Mouse (Mus musculus) CD4-positive naive resting alpha-beta T cell, adult 76 days (primary cell): ENCODE results near the gene Gm6358. TPM values are rescaled to one million over a fixed set of nuclear protein-coding genes. Genes with fewer than 3 reads are reported as not detected.

ENCODE experiments used
- total RNA-seq: library from RNA; stranded (reverse); gene quantifications from one replicate; pipeline ENCODE4 v1.2.4, GENCODE M21; 2023

Gene Gm6358
- not detected for total RNA-seq

GRCm38 (mm10) chr16:89140551-89140950 is at the start of gene Gm6358:
Gm6358 (plus strand) TSS chr16:89140851.

GRCm38 (mm10) chr16:89150786-89151185 is 10.1 kb downstream of the Gm6358 start, which contains the start of gene Gm10061:
Gm10061 (plus strand) TSS chr16:89151086.

GRCm38 (mm10) chr16:89157652-89158051 is 17.0 kb downstream of the Gm6358 start, which contains the start of gene Gm9789:
Gm9789 (plus strand) TSS chr16:89157952.

GRCm38 (mm10) chr16:89169190-89169589 is 28.5 kb downstream of the Gm6358 start, which contains the start of gene Gm7735:
Gm7735 (plus strand) TSS chr16:89169490.

GRCm38 (mm10) chr16:89174435-89174834 is 33.8 kb downstream of the Gm6358 start, which contains the start of gene 1110057P08Rik:
1110057P08Rik (plus strand) TSS chr16:89174735.

Other genes starting within 250 kb of the Gm6358 start
- gene Krtap19-5, start 244.4 kb upstream of the Gm6358 start, total RNA-seq = not detected
- gene Krtap19-9b, start 208.6 kb upstream of the Gm6358 start, total RNA-seq = not detected
- gene Krtap16-3, start 178.0 kb upstream of the Gm6358 start, total RNA-seq = not detected
- gene Krtap22-2, start 130.1 kb upstream of the Gm6358 start, total RNA-seq = not detected
- gene Gm10229, start 125.6 kb upstream of the Gm6358 start, total RNA-seq = not detected
- gene Krtap6-1, start 109.2 kb upstream of the Gm6358 start, total RNA-seq = not detected
- not detected for gene Gm10228, start 99.4 kb upstream of the Gm6358 start, total RNA-seq
- not detected for gene Krtap6-5, start 93.0 kb upstream of the Gm6358 start, total RNA-seq
- not detected for gene 1110025L11Rik, start 76.8 kb upstream of the Gm6358 start, total RNA-seq
- not detected for gene Krtap6-3, start 56.8 kb upstream of the Gm6358 start, total RNA-seq
- gene Gm10061, start 10.2 kb downstream of the Gm6358 start, total RNA-seq = not detected
- gene Gm9789, start 17.1 kb downstream of the Gm6358 start, total RNA-seq = not detected
- not detected for gene Gm7735, start 28.6 kb downstream of the Gm6358 start, total RNA-seq
- gene 1110057P08Rik, start 33.9 kb downstream of the Gm6358 start, total RNA-seq = not detected
- not detected for gene Krtap20-2, start 65.0 kb downstream of the Gm6358 start, total RNA-seq